Mouse (Mus musculus) neural tube, embryonic 12.5 days (tissue): Measurements from ENCODE around the gene Cask. TPM values are rescaled to one million over a fixed set of nuclear protein-coding genes. Genes with fewer than 3 reads are reported as not detected.

Experiments used
- ATAC-seq: fragments of 200-750 bp; cut with Nextera tagmentation; 2 replicates; pipeline ENCODE4 v1.8.0; 2017; ENCODE audit warnings: low read depth, mild to moderate bottlenecking, moderate TSS enrichment, moderate library complexity; ENCODE audit not compliant: low FRiP score
- H3K27ac ChIP-seq: fragments of 300-500 bp; sonication (generic); 2 replicates; pipeline ENCODE4 v1.5.1; 2016
- H3K27me3 ChIP-seq: fragments of 300-500 bp; sonication (generic); replicated peaks from 2 replicates; pipeline ENCODE4 v1.6.1; 2016; ENCODE audit warnings: mild to moderate bottlenecking
- H3K36me3 ChIP-seq: fragments of 300-500 bp; sonication (generic); 2 replicates; pipeline ENCODE4 v1.6.1; 2016; ENCODE audit warnings: mild to moderate bottlenecking
- H3K4me1 ChIP-seq: fragments of 300-500 bp; sonication (generic); 2 replicates; pipeline ENCODE4 v1.6.1; 2016
- H3K4me2 ChIP-seq: fragments of 300-500 bp; sonication (generic); replicated peaks from 2 replicates; pipeline ENCODE4 v1.6.1; 2016; ENCODE audit warnings: mild to moderate bottlenecking
- H3K4me3 ChIP-seq: fragments of 300-500 bp; sonication (generic); 2 replicates; pipeline ENCODE4 v1.5.1; 2016
- H3K9ac ChIP-seq: fragments of 300-500 bp; sonication (generic); 2 replicates; pipeline ENCODE4 v1.6.1; 2016; ENCODE audit warnings: mild to moderate bottlenecking
- H3K9me3 ChIP-seq: fragments of 300-500 bp; sonication (generic); 2 replicates; pipeline ENCODE4 v1.6.1; 2016; ENCODE audit warnings: mild to moderate bottlenecking
- WGBS: fragments of 180-500 bp; shearing (Covaris S2); methylation state at CpG from one replicate; pipeline ENCODE4 v1.1.7; 2016; 5-methylcytosine and 5-hydroxymethylcytosine counted together
- microRNA-seq: library from miRNA; unstranded; fragments of <30 nt; microRNA quantifications from one replicate; pipeline ENCODE4, GENCODE M21; 2017
- polyA plus RNA-seq: library from polyadenylated mRNA; unstranded; fragments of >200 nt; fragmentation: Nextera tagmentation; extraction: Ambion mirVana; gene quantifications from 2 replicates; pipeline ENCODE4 v1.2.1, GENCODE M21; 2016

Gene Cask
- polyA plus RNA-seq, 1 experiment from 2014 or later: 27.2 TPM

DNA sequence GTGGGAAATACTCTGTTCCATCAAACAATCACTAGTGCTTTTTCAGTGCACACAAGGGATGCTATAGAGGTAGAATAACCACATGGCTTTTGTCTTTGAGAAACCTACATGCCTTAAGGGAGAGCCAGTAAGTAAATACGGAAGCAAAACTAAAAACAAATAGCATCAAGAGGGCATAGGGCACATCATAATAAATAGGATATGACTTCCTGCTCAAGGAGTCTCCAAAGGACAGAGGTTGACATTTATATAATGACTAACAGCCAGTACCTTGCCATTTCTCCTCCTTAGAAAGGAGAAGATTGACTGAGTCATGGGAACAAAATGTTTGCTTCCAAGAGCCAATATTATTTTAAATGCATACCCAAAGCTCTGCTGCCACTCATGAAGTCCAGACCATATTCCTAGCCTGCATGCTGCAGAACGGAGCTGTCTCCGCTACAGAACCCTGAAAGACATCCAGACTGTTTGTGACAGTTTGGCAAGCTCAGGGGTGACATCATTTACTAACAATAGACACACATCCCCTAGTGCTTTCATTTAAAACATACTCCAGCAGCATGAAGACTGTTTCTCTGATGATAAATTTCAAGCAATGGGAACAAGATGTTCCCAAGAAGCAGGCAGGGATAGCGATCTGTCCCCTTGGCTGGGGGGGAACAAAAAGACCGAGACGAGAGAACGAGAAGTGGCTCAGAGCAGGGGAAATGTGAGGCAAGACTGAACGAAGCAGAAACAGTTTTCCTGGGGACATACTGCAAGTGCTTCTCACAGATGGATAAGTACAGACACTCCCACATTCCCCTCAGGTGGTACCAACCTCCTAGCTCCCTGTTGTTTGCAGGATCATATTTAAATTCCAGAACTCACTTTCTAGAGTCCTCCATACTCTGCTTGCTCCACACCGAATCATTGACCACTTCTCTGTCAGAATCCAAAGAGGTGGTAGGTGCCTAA lies 381.7 kb downstream of the Cask start:
- WGBS: 77% methylated on average over 9 of the region's 9 CpGs
- Histone ChIP-seq H3K27me3 (no peaks in the 10 kb centered on the region), H3K27ac (no peak overlapping the region), H3K36me3 (no peaks in the 10 kb centered on the region), H3K9me3 (no peaks in the 10 kb centered on the region), H3K4me1 (no peaks in the 10 kb centered on the region), H3K9ac (no peak overlapping the region), H3K4me3 (no peak overlapping the region), H3K4me2 (no peak overlapping the region)
- no peak for ATAC-seq

DNA sequence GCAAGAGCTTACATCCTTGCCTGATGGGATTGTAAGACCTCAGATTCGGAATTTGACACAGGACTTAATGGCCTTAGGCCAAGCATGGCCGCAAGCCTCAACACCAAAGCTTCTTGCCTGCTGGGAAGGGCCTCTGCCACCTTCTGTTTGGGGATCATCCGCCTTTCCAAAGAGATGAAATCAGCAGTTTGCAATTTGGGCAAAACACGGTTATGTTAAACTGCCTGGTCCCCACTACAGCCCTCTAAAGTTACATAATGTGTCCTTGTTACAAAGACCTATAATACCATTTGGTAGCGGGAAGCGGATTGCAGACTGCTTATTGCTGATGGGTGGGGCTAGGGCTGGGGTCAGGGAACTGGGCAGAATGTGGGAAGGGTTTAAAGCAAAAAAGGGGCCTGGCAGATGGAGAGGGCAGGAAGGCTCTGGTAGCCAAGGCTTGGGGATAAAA lies 384.0 kb downstream of the Cask start:
- ATAC-seq: no peak
- Histone ChIP-seq H3K27ac (no peak overlapping the region), H3K4me2 (no peak overlapping the region), H3K4me1 (no peaks in the 10 kb centered on the region), H3K9ac (no peak overlapping the region), H3K27me3 (no peaks in the 10 kb centered on the region), H3K4me3 (no peak overlapping the region), H3K9me3 (no peaks in the 10 kb centered on the region), H3K36me3 (no peaks in the 10 kb centered on the region)
- WGBS: 80% methylated on average over 6 of the region's 6 CpGs

Small RNA genes lying within 50 kb of the gene (microRNA-seq; reads per million reads assigned to microRNA genes)
- gene Gm25246: not detected

Other genes with a start within 250 kb of the Cask start
- 3.2 and 3.7 TPM in 2 replicates for gene Gpr34, start 219.3 kb downstream of the Cask start, polyA plus RNA-seq
- 0.79 and 0.92 TPM in 2 replicates for gene Gpr82, start 190.0 kb downstream of the Cask start, polyA plus RNA-seq